Mouse (Mus musculus): ENCODE results near the gene Paf1. TPM values are rescaled to one million over a fixed set of nuclear protein-coding genes. Genes with fewer than 3 reads are reported as not detected.
"Not testable (repeated sequence)": the region's sequence is repeated elsewhere in the genome, so short reads cannot be mapped to it uniquely, and the experiment has no call there.

The Paf1 gene
- total RNA-seq, 2 experiments from 2014 or later = 76.7 to 86.6 TPM

DNA sequence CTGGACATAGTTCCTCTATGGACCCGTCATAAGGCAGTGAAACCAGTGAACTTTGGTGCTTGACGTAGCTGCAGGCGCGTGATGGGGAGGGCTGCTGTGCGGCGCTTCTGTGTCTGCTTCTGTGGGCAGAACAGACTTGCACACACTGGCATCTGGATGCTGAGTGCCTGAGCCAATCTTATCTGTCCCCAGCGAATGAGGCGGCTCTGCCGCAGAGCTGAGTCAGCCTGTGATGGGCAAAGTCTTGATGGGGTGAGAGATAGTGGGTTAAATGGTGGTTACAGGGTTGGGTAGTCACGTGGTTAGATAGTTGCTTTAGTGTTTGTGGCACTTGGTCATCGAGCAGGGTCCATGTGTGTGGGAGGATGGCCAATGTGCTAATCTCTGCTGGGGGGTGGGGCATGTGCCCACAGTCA, 9.8 kb upstream of the Paf1 start:
- DNase-seq (ENCODE audit: low spot score in 2 of 2) = peak in 1 of 2 experiments; percentile 52

DNA sequence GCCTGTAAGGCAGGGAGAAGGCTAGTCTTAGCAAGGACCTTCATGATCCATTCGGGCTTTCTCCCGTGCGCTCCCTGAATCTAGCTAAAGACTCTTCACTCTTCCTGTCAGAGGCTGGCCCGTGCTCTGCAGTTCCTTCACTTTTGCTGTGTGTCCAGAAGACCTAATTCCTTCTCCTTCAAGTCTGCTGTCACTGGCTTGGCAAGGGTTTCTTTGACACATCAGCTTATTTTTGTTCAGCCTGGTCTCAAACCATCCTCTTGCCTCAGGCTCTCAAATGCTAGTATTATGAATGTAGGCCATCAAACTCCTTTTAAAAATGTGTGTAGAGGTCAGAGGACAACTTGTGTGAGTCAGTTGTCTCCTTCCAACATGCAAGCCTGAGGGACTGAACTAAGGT, 9.1 kb upstream of the Paf1 start:
- DNase-seq (ENCODE audit: low spot score in 2 of 2) = no peak

DNA sequence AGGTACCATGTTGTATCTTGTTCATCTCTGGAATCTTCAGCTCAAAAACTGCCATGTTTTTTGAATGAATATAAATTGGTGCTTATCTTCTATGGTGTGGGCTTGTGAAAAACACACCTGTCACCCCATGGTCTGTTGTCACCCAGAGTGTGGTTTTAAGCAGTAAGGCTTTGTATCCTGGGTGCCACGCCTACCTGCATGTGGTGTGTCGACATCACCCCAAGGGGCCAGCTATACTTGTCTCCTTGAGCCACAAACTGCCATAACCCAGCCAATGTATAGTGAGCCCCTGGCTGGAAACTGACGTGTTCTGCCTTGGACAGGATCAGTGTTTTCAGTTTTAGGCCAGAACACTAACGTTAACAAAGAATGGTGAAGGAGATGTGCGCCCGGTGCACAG, 8.6 kb upstream of the Paf1 start:
- no peak for DNase-seq (ENCODE audit: low spot score in 2 of 2)

DNA sequence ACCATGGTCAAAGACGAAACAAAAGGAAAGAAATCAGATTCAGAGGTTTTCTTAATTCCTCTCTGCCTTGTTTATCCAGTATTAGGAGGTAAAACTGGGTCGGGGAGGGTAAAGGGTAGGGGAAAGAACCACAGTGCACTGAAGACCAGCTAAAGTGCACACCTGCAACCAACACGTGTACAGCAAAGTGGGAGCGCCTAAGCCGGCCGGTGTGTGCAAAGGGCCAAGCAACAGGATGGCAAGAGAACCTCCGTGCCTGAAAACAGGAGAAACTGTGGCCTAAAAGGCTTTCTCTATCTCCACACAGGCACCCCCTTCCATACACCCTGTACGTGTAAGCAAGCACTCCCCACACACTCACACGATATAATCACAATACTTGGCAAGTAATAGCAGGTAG, 7.6 kb upstream of the Paf1 start:
- no peak for DNase-seq (ENCODE audit: low spot score in 2 of 2)

GRCm38 (mm10) chr7:28386007-28386406, 6.7 kb upstream of the Paf1 start:
- no peak for DNase-seq (ENCODE audit: low spot score in 2 of 2)

- peak; percentile 84 to 90 for DNase-seq (ENCODE audit: low spot score in 2 of 2)
These were observed 6.3 kb upstream of the Paf1 start for GRCm38 (mm10) chr7:28386462-28386861.

GRCm38 (mm10) chr7:28386877-28387276, 5.9 kb upstream of the Paf1 start:
- not testable (repeated sequence) for DNase-seq (ENCODE audit: low spot score in 2 of 2)

- not testable (repeated sequence) for DNase-seq (ENCODE audit: low spot score in 2 of 2)
These were observed 5.4 kb upstream of the Paf1 start for GRCm38 (mm10) chr7:28387384-28387783.

DNA sequence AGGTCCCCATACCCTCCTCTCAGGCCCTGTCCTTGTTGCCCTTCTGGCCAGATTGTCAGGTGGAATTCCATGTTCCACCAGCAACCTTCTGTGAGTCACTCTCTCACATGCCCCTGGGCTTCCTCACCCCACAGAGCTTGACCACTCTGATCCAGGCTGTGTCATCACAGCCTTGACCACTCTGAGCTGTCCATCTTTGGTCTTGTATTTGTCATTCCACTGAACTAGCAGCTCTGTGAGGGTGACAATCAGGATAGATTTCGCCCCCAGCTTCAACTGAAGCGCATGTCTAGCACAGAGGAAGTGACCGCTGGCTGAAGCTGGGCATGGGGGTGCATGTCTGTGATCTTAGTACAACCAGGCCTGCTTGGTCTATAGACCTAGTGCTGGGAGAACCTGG, 2.4 kb upstream of the Paf1 start:
- no peak for DNase-seq (ENCODE audit: low spot score in 2 of 2)

DNA sequence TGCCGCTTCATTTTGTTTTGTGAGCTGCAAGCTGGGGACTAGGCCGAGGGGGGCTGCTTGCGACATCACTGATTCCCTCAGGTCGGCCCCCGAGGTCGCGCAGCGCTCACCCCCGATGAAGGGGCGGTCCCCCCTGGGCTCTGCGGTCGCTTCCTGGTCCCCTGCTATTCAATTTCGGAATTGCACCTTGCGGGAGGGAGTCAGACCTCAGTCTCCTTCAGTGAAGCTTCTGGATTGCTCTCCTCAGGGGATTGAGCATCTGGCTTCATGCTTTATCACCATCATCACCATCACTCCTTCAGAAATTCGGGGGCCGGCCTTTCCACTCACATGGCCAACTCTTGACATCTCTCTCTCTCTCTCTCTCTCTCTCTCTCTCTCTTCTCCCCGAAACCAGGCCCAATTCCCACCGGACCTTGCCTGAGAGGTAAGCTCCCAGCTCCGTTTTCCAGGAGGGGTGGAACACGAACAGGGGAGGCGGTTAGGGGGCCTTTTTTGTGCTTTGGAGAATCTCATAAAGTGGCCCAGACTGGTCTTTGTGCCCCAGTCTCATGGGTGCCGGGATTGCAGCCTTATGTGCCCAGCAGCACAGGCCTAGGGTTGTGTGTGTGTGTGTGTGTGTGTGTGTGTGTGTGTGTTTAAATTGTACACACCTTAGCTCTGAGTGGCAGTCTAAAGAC, 661 bp downstream of the Paf1 start:
- no peak for DNase-seq (ENCODE audit: low spot score in 2 of 2)

DNA sequence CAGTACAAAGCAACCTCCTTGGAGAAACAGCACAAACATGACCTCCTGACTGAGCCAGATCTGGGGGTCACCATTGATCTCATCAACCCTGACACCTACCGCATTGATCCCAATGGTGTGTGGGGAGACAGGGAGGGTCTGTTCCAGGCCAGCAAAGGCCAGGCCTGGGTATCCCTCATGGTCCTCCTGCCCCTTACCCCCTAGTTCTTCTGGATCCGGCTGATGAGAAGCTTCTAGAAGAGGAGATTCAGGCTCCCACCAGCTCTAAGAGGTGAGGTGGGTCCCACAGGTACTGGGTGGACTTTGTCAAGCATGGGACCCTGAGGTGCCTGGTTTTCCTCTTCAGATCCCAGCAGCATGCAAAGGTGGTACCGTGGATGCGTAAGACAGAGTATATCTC, 2.7 kb downstream of the Paf1 start:
- DNase-seq (ENCODE audit: low spot score in 2 of 2) = no peak

DNA sequence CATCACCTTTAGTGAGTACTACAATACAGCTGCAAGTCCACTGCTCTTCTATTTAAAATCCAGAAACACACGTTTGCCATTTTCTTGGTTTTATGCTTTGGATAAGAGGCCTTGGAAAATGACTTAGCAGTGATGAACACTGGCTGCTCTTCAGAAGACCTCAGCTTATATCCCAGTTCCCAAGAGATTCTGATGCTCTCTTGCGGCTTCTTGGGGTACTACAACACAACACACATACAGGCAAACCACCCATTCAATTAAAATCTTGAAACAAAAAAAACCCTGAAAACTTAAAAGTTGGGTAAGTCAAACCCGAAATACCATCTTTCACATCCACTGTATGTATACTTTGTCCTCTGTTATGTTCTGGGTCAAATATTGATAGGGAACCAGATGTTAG, 5.2 kb downstream of the Paf1 start:
- no peak for DNase-seq (ENCODE audit: low spot score in 2 of 2)

- DNase-seq (ENCODE audit: low spot score in 2 of 2) = no peak
These were observed 6.1 kb downstream of the Paf1 start for GRCm38 (mm10) chr7:28398696-28399340.

- DNase-seq (ENCODE audit: low spot score in 2 of 2) = no peak
These were observed 8.3 kb downstream of the Paf1 start for GRCm38 (mm10) chr7:28401030-28401429.

DNA sequence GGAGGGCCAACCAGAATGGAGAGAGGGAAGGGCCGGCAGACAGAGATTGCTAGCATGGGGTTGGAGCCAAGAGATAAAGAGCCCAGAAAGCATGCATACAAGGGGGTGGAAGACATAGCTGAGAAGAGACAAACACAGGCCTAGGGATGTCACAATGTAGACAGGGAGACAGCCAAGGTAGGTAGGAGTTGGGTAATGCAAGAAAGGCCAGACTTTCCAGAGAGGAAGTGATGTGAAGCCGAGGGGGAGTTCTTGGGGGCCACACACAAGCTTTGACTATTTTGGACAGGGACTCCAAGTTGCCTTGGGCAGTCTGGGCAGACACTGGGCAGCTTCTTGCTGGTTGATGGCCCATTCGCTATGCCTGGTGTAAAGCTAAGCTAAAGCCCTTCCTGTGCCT, 9.2 kb downstream of the Paf1 start:
- DNase-seq (ENCODE audit: low spot score in 2 of 2) = no peak

DNA sequence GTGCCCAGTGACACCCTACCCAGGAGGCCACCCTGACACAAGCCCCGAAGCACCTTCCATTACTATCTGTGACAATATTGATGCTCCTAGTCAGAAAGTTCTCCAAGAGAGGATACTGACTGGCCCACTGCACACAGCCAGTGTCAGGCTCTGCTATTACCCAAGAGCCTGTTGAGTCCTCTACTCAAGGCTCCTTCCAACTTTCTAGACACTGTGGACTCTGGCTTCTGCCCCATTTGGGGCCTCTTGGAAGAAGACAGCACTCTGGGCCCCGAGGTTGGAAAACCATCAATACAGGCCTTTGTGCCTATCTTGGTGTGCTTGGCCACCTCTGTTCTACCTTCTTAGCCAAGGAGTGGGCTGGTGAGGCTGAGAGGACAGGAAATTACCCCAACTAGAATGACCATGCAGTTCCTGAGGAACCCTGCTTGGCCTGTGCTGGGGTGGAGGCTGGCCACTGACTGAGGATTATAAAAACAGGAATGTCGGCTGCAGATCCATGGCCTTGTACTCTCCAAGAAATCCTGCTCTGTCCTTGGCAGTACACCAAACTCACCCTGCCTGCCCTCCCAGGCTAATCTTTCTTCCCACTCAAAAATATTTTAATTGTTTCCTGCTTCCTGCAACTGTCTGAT, 18.2 kb downstream of the Paf1 start:
- peak in 1 of 2 experiments; percentile 41 for DNase-seq (ENCODE audit: low spot score in 2 of 2)

- no peak for DNase-seq (ENCODE audit: low spot score in 2 of 2)
These were observed 20.1 kb downstream of the Paf1 start for GRCm38 (mm10) chr7:28412826-28413225.

DNA sequence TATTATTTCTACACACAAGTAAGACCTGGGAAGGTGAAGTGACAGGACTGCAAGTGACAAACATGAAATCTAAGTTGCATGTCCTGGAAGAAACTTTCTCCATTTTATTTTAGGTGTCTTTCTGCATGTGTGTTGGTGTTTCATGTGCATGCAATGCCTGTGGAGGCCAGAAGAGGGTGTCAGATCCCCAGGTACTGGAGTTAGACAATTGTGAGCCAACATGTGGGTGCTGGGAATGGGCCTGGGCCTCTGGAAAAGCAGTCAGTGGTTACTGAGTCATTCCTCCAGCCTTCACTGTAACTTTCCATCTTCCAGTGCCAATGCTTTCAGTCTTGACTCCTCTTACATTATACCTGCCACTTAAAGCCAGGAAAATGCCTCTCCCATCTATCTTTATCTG, 24.6 kb downstream of the Paf1 start:
- no peak for DNase-seq (ENCODE audit: low spot score in 2 of 2)

GRCm38 (mm10) chr7:28418096-28418670, 25.4 kb downstream of the Paf1 start:
- no peak for DNase-seq (ENCODE audit: low spot score in 2 of 2)

GRCm38 (mm10) chr7:28419416-28419815, 26.7 kb downstream of the Paf1 start:
- DNase-seq (ENCODE audit: low spot score in 2 of 2) = no peak

DNA sequence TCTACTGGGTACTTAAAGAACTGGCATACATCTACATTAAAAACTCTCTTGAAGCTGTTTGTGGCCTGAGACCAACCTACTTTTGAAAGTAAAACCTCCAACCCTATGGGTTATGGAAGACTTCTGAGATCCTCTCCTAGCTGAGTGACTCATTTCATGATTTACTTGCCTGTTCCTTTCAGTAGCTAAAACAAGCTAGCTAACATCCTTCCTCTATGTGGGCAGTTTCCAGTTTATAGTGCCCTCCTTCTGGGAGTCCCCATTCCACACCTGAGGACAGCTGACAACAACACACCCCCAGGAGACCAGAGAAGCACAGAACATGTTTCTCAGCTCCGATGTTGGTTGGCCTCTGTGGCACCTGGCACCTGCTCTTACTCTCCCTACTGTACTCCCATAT, 30.3 kb downstream of the Paf1 start:
- DNase-seq (ENCODE audit: low spot score in 2 of 2) = no peak

DNA sequence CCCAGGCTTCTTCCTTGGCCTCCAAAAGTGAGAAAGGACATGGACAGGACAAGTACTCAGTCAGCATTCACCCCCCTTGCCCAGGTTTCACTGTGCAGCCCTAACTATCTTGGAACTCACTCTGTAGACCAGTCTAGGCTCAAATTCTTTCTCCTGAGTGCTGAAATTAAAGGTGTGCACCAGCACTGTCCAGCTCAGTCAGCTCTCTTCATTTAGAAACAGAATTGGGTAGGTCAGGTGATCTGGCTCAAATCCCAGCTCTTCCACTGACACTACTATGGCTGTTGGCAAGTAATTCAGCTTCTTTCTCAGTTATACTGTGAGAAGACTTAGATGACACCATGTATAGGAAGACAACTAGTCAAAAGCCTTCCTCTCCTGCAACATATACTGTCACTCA, 35.0 kb downstream of the Paf1 start:
- no peak for DNase-seq (ENCODE audit: low spot score in 2 of 2)

Data from adrenal gland, adult 18-20 months (tissue).